Comparison of ENCODE assay signal across 19 mouse cellular contexts in the genomic region with DNA sequence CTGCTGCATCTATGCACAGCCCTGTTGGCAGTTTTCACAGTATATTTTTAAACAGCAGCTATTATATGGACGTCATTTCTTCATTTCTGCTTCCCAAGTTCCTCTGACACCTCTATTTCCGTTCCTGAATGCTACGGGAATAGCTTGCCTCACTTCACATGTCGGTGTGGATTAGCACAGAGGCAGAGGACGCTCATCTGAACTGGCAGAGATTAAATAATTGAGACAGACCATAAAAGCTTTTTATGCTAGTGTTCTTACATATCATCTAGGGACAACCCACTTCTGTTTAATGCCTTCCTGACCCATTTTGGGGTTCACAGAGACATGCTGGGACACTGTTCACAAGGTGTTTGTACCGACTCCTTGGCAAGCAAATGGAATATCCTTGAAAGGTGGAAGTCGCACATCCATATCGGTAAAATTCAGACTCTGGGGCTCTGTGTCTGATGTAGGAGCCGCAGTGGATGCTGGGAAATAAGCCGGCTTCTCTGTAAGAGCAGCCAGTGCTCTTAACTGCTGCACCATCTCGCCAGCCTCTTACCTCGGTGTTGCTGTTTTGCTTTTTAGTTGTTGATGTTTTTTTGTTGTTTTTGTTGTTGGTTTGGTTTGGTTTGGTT. TPM values are rescaled to one million over a fixed set of nuclear protein-coding genes. Genes with fewer than 3 reads are reported as not detected.
A peak's percentile ranks its signal among the peaks of the same experiment; 100 is the strongest.
DNase-seq lines count a peak whose midpoint lies in the region; ATAC-seq and TF ChIP-seq lines count a peak whose summit lies in the region.
"Had no signal": no experiment of that assay in that cellular context is flagged by ENCODE, and none has a peak within 500 bp of the region (broad histone marks: within the 10 kb centered on the region; RNA-seq: fewer than 3 reads in every experiment).

No protein-coding gene starts in this region.

- H3K27ac ChIP-seq in kidney, postnatal 0 days = peak overlapping the region; percentile 50; the same call in 1 of the 2 replicates
- peak overlapping the region; percentile 20; the same call in 1 of the 2 replicates for H3K27ac ChIP-seq in midbrain, embryonic 15.5 days
- H3K27ac ChIP-seq in midbrain, embryonic 11.5 days (ENCODE audit: low read depth, low read length) = no peak overlapping the region
- 0 out of 2 replicates have a peak overlapping the region, but pooled peaks have one; percentile 15 for H3K27ac ChIP-seq in midbrain, embryonic 16.5 days (ENCODE audit: low read length)
- H3K27ac ChIP-seq: forebrain, embryonic 15.5 days; liver, embryonic 15.5 days; neural tube, embryonic 12.5 days had no signal

- H3K4me2 ChIP-seq in kidney, postnatal 0 days (ENCODE audit: low read length) = no peak overlapping the region
- no peak overlapping the region for H3K4me2 ChIP-seq in midbrain, embryonic 15.5 days
- H3K4me2 ChIP-seq in midbrain, embryonic 11.5 days = no peak overlapping the region
- H3K4me2 ChIP-seq in midbrain, embryonic 16.5 days (ENCODE audit: low read length) = 0 out of 2 replicates have a peak overlapping the region, but pooled peaks have one; percentile 19
- H3K4me2 ChIP-seq: forebrain, embryonic 15.5 days; liver, embryonic 15.5 days; neural tube, embryonic 12.5 days had no signal

- H3K4me3 ChIP-seq in kidney, postnatal 0 days (replicated peaks; ENCODE audit: low read depth, low read length) = no peak overlapping the region
- H3K4me3 ChIP-seq in midbrain, embryonic 15.5 days = no peak overlapping the region
- no peak overlapping the region for H3K4me3 ChIP-seq in midbrain, embryonic 11.5 days (ENCODE audit: low read depth, low read length)
- no peak overlapping the region for H3K4me3 ChIP-seq in midbrain, embryonic 16.5 days (ENCODE audit: low read depth, low read length)
- H3K4me3 ChIP-seq: erythroblast, embryonic 14.5 days; forebrain, embryonic 15.5 days; liver, embryonic 15.5 days; neural tube, embryonic 12.5 days had no signal

- 82% methylated on average over 12 of the region's 12 CpGs for WGBS in kidney, postnatal 0 days
- WGBS in midbrain, embryonic 15.5 days = 63% methylated on average over 12 of the region's 12 CpGs
- 81% methylated on average over 12 of the region's 12 CpGs for WGBS in midbrain, embryonic 11.5 days
- WGBS in midbrain, embryonic 16.5 days = 65% methylated on average over 12 of the region's 12 CpGs

- peak; percentile 70 to 71 for DNase-seq in frontal cortex, adult 2 months (ENCODE audit: extremely low spot score in 1 of 2, low spot score in 1 of 2)
- no peak for DNase-seq in frontal cortex, postnatal 10 days (ENCODE audit: low spot score in 2 of 2)
- DNase-seq in kidney, postnatal 0 days (ENCODE audit: low spot score) = no peak
- DNase-seq in kidney, adult 11 months = no peak
- DNase-seq in midbrain, embryonic 11.5 days (ENCODE audit: low spot score, missing footprints) = no peak
- no peak for DNase-seq in cerebellum, postnatal 25 days
- DNase-seq: cerebellum, adult 11 months; cerebellum, postnatal 14 days; gastrocnemius, postnatal 10 days; heart, postnatal 14 days had no signal

- no peak for TF ChIP-seq CTCF in kidney, postnatal 0 days (IDR thresholded peaks at IDR 0.05; ENCODE audit: low read depth)

- H3K36me3 ChIP-seq in kidney, postnatal 0 days (ENCODE audit: insufficient read depth, low read length) = no peaks in the 10 kb centered on the region
- no peaks in the 10 kb centered on the region for H3K36me3 ChIP-seq in midbrain, embryonic 15.5 days (replicated peaks)
- H3K36me3 ChIP-seq in midbrain, embryonic 11.5 days (ENCODE audit: control insufficient read depth, insufficient read depth, low read length) = no peaks in the 10 kb centered on the region
- no peaks in the 10 kb centered on the region for H3K36me3 ChIP-seq in midbrain, embryonic 16.5 days (ENCODE audit: control insufficient read depth, insufficient read depth, low read length)
- H3K36me3 ChIP-seq: forebrain, embryonic 15.5 days; liver, embryonic 15.5 days; neural tube, embryonic 12.5 days had no signal

- no peak for ATAC-seq in kidney, postnatal 0 days (replicated peaks; ENCODE audit: low FRiP score, low read depth)
- no peak for ATAC-seq in midbrain, embryonic 15.5 days (replicated peaks)
- no peak for ATAC-seq in midbrain, embryonic 11.5 days (ENCODE audit: low FRiP score)
- ATAC-seq in midbrain, embryonic 16.5 days = 0 out of 2 replicates have a peak, but pooled peaks have one; percentile 32
- ATAC-seq: hindbrain, embryonic 16.5 days; intestine, postnatal 0 days had no signal

- no peaks in the 10 kb centered on the region for H3K27me3 ChIP-seq in kidney, postnatal 0 days (ENCODE audit: insufficient read depth, low read length)
- H3K27me3 ChIP-seq in midbrain, embryonic 15.5 days (replicated peaks) = no peaks in the 10 kb centered on the region
- no peaks in the 10 kb centered on the region for H3K27me3 ChIP-seq in midbrain, embryonic 11.5 days (ENCODE audit: control insufficient read depth, insufficient read depth, low read length)
- no peaks in the 10 kb centered on the region for H3K27me3 ChIP-seq in midbrain, embryonic 16.5 days (ENCODE audit: control insufficient read depth, insufficient read depth, low read depth, low read length)
- H3K27me3 ChIP-seq: forebrain, embryonic 15.5 days; liver, embryonic 15.5 days; neural tube, embryonic 12.5 days had no signal

- H3K9ac ChIP-seq in kidney, postnatal 0 days (ENCODE audit: low read depth, low read length) = no peak overlapping the region
- H3K9ac ChIP-seq in midbrain, embryonic 15.5 days = no peak overlapping the region
- no peak overlapping the region for H3K9ac ChIP-seq in midbrain, embryonic 11.5 days (ENCODE audit: low read length)
- no peak overlapping the region for H3K9ac ChIP-seq in midbrain, embryonic 16.5 days (ENCODE audit: low read depth, low read length)
- H3K9ac ChIP-seq: forebrain, embryonic 15.5 days; liver, embryonic 15.5 days; neural tube, embryonic 12.5 days had no signal

- no peaks in the 10 kb centered on the region for H3K9me3 ChIP-seq in kidney, postnatal 0 days (replicated peaks; ENCODE audit: low read length)
- no peaks in the 10 kb centered on the region for H3K9me3 ChIP-seq in midbrain, embryonic 15.5 days
- H3K9me3 ChIP-seq in midbrain, embryonic 11.5 days (ENCODE audit: control insufficient read depth, low read length) = no peaks in the 10 kb centered on the region
- H3K9me3 ChIP-seq in midbrain, embryonic 16.5 days (replicated peaks; ENCODE audit: control insufficient read depth, low read length, poor library complexity, severe bottlenecking) = no peaks in the 10 kb centered on the region
- H3K9me3 ChIP-seq: forebrain, embryonic 15.5 days; liver, embryonic 15.5 days; neural tube, embryonic 12.5 days had no signal

- no peaks in the 10 kb centered on the region for H3K4me1 ChIP-seq in kidney, postnatal 0 days (replicated peaks; ENCODE audit: insufficient read depth, low read length)
- no peaks in the 10 kb centered on the region for H3K4me1 ChIP-seq in midbrain, embryonic 15.5 days
- no peaks in the 10 kb centered on the region for H3K4me1 ChIP-seq in midbrain, embryonic 11.5 days (ENCODE audit: control insufficient read depth, insufficient read depth, low read length)
- H3K4me1 ChIP-seq in midbrain, embryonic 16.5 days (ENCODE audit: control insufficient read depth, insufficient read depth, low read length) = no peaks in the 10 kb centered on the region
- H3K4me1 ChIP-seq: forebrain, embryonic 15.5 days; neural tube, embryonic 12.5 days had no signal

RNA-seq across cellular contexts. Expression of gene Il12a, which starts 15.1 kb away (rescaled TPM):
- polyA plus RNA-seq in frontal cortex, adult 2 months (2012; rRNA removed) = 4.0 and 5.5 TPM in 2 replicates
- 0.14 and 0.72 TPM in 2 replicates for polyA plus RNA-seq in kidney, postnatal 0 days (2015; fragmentation: Nextera tagmentation; extraction: Ambion mirVana)
- polyA plus RNA-seq in midbrain, embryonic 15.5 days (2015; fragmentation: Nextera tagmentation; extraction: Ambion mirVana) = not detected in 2 replicates
- polyA plus RNA-seq in midbrain, embryonic 11.5 days (2014; fragmentation: Nextera tagmentation; extraction: Ambion mirVana) = 0.14 TPM in 1 of 2 replicates, not detected in the other
- 0.28 TPM in 1 of 2 replicates, not detected in the other for polyA plus RNA-seq in midbrain, embryonic 16.5 days (2015; fragmentation: Nextera tagmentation; extraction: Ambion mirVana)
- polyA plus RNA-seq: embryonic facial prominence, embryonic 11.5 days; erythroblast, embryonic 14.5 days; intestine, postnatal 0 days had no signal

Comparison
In these comparisons a context has a peak if more than half of its experiments do, and no peak if none do; other contexts are left out.
1. DNase-seq: peak in frontal cortex, adult 2 months (2 of 2); none in frontal cortex, postnatal 10 days (0 of 2), kidney, postnatal 0 days (single experiment), kidney, adult 11 months (single experiment), midbrain, embryonic 11.5 days (single experiment) and cerebellum, postnatal 25 days (0 of 2).